Mouse (Mus musculus): ENCODE data around the gene Vtn.

- TF ChIP-seq CTCF (IDR thresholded peaks at IDR 0.05; ENCODE audit: extremely low read depth, insufficient read depth, low read length), result peak; percentile 59
- TF ChIP-seq POLR2A (IDR thresholded peaks at IDR 0.05; ENCODE audit: extremely low read depth, insufficient read depth, low read length), result no peak
These were observed 43.6 kb upstream of the Vtn start for GRCm38 (mm10) chr11:78455308-78455707.
